Mouse (Mus musculus) kidney, adult 9 months (tissue): ENCODE results near the gene Serp2.
A peak's percentile ranks its signal among the peaks of the same experiment; 100 is the strongest.

Source experiments
- DNase-seq: peaks from one replicate; pipeline ENCODE4 v3.0.0; 2022

Gene Serp2

GRCm38 (mm10) chr14:76556852-76557208, at the start of gene Serp2:
Serp2 (minus strand) TSS chr14:76556889.
- DNase-seq = no peak

- DNase-seq = no peak
Measured at GRCm38 (mm10) chr14:76605931-76606534, 49.3 kb upstream of the Serp2 start.

- no peak for DNase-seq
Measured at GRCm38 (mm10) chr14:76604012-76604411, 47.3 kb upstream of the Serp2 start.

GRCm38 (mm10) chr14:76601654-76602053, 45.0 kb upstream of the Serp2 start:
- peak; percentile 75 for DNase-seq

- DNase-seq = no peak
Measured at GRCm38 (mm10) chr14:76600391-76600790, 43.7 kb upstream of the Serp2 start.

- no peak for DNase-seq
Measured at GRCm38 (mm10) chr14:76599706-76600105, 43.0 kb upstream of the Serp2 start.

GRCm38 (mm10) chr14:76598518-76599216, 42.0 kb upstream of the Serp2 start:
- peak; percentile 38 for DNase-seq

GRCm38 (mm10) chr14:76597751-76598150, 41.1 kb upstream of the Serp2 start:
- no peak for DNase-seq

GRCm38 (mm10) chr14:76595048-76595859, 38.6 kb upstream of the Serp2 start:
- DNase-seq = no peak

- no peak for DNase-seq
Measured at GRCm38 (mm10) chr14:76594351-76594885, 37.7 kb upstream of the Serp2 start.

GRCm38 (mm10) chr14:76593630-76594193, 37.0 kb upstream of the Serp2 start:
- DNase-seq = peak; percentile 55

- no peak for DNase-seq
Measured at GRCm38 (mm10) chr14:76592721-76593120, 36.0 kb upstream of the Serp2 start.

- no peak for DNase-seq
Measured at GRCm38 (mm10) chr14:76592090-76592489, 35.4 kb upstream of the Serp2 start.

GRCm38 (mm10) chr14:76590134-76590533, 33.4 kb upstream of the Serp2 start:
- DNase-seq = no peak

- no peak for DNase-seq
Measured at GRCm38 (mm10) chr14:76589671-76590070, 33.0 kb upstream of the Serp2 start.

GRCm38 (mm10) chr14:76585831-76586405, 29.2 kb upstream of the Serp2 start:
- no peak for DNase-seq

- no peak for DNase-seq
Measured at GRCm38 (mm10) chr14:76583985-76584384, 27.3 kb upstream of the Serp2 start.

- DNase-seq = no peak
Measured at GRCm38 (mm10) chr14:76581974-76582922, 25.6 kb upstream of the Serp2 start.

GRCm38 (mm10) chr14:76579660-76580061, 23.0 kb upstream of the Serp2 start:
- DNase-seq = no peak

- DNase-seq = no peak
Measured at GRCm38 (mm10) chr14:76577840-76578239, 21.2 kb upstream of the Serp2 start.

- no peak for DNase-seq
Measured at GRCm38 (mm10) chr14:76570292-76570691, 13.6 kb upstream of the Serp2 start.
